In the genomic region with DNA sequence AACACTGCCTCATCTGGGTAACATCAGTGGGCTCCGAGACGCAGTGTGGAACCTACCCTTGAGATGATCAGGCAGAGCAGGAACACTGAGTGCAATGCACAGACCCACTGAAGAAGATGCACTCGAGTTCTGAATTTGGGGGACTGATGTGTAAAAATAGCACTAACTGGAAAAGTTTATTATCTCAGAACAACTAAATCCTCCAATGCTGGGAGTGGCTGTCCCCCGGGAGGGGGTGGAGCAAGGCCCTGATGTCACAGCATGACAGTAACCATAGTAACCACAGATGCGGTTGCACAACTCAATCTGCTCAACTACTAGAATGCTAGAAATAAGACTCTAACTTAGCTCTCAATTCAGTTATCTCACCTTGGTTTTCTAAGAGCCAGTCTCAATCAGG, we compare ENCODE assay signal across 15 mouse cellular contexts.
DNase-seq lines count a peak whose midpoint lies in the region; ATAC-seq and TF ChIP-seq lines count a peak whose summit lies in the region.
"Had no signal": no experiment of that assay in that cellular context is flagged by ENCODE, and none has a peak within 500 bp of the region (broad histone marks: within the 10 kb centered on the region; RNA-seq: fewer than 3 reads in every experiment).

No protein-coding gene starts in this region.

- no peak for TF ChIP-seq EP300 in heart, adult 2 months (IDR thresholded peaks at IDR 0.05; ENCODE audit: insufficient read depth, low read depth, low read length)

- no peak overlapping the region for H3K9ac ChIP-seq in heart, adult 2 months (ENCODE audit: low read depth, low read length)
- H3K9ac ChIP-seq in heart, embryonic 12.5 days, result no peak overlapping the region
- H3K9ac ChIP-seq: forebrain, embryonic 13.5 days; liver, embryonic 15.5 days; neural tube, embryonic 15.5 days had no signal

- H3K27me3 ChIP-seq in heart, adult 2 months (ENCODE audit: control insufficient read depth, insufficient read depth, low read length), result no peaks in the 10 kb centered on the region
- no peaks in the 10 kb centered on the region for H3K27me3 ChIP-seq in heart, embryonic 12.5 days (replicated peaks)
- H3K27me3 ChIP-seq: forebrain, embryonic 13.5 days; liver, embryonic 15.5 days; neural tube, embryonic 15.5 days had no signal

- ATAC-seq in heart, embryonic 12.5 days (ENCODE audit: insufficient number of reproducible peaks, low FRiP score), result no peak
- ATAC-seq: CD4-positive, CD25-positive, alpha-beta regulatory T cell, adult 4 months; forebrain, embryonic 13.5 days had no signal

- H3K9me3 ChIP-seq in heart, embryonic 12.5 days (replicated peaks), result no peaks in the 10 kb centered on the region
- H3K9me3 ChIP-seq: forebrain, embryonic 13.5 days; liver, embryonic 15.5 days; neural tube, embryonic 15.5 days had no signal

- no peak overlapping the region for H3K4me3 ChIP-seq in heart, adult 2 months
- H3K4me3 ChIP-seq in heart, embryonic 12.5 days, result no peak overlapping the region
- H3K4me3 ChIP-seq: forebrain, embryonic 13.5 days; liver, embryonic 15.5 days; neural tube, embryonic 15.5 days had no signal

- H3K79me2 ChIP-seq in heart, adult 2 months (replicated peaks; ENCODE audit: control insufficient read depth, insufficient read depth, low read length), result no peaks in the 10 kb centered on the region

- no peak overlapping the region for H3K27ac ChIP-seq in heart, adult 2 months
- H3K27ac ChIP-seq in heart, embryonic 12.5 days (ENCODE audit: poor library complexity, severe bottlenecking), result no peak overlapping the region
- H3K27ac ChIP-seq: forebrain, embryonic 13.5 days; kidney, postnatal 0 days; liver, embryonic 15.5 days; neural tube, embryonic 15.5 days had no signal

- H3K36me3 ChIP-seq in heart, adult 2 months (ENCODE audit: control insufficient read depth, insufficient read depth, low read length), result no peaks in the 10 kb centered on the region
- H3K36me3 ChIP-seq in heart, embryonic 12.5 days, result no peaks in the 10 kb centered on the region
- H3K36me3 ChIP-seq: liver, embryonic 15.5 days; neural tube, embryonic 15.5 days had no signal

- peak; percentile 45 to 63 for DNase-seq in heart, adult 2 months
- peak; percentile 11 for DNase-seq in urinary bladder, postnatal 14 days (ENCODE audit: low spot score)
- DNase-seq in urinary bladder, postnatal 25 days (ENCODE audit: low spot score), result no peak
- peak; percentile 52 for DNase-seq in gastrocnemius, postnatal 25 days
- DNase-seq in skeletal muscle tissue, adult 2 months (ENCODE audit: low read depth, low spot score), result peak; percentile 65
- no peak for DNase-seq in left cerebral cortex, adult 11 months (ENCODE audit: low spot score)
- DNase-seq in Muller cell, postnatal 12 days (ENCODE audit: inconsistent ontology term), result no peak
- DNase-seq: layer of hippocampus, adult 9-11 months; left cerebral cortex, postnatal 4 days had no signal

- TF ChIP-seq POLR2A in heart, adult 2 months (IDR thresholded peaks at IDR 0.05; ENCODE audit: insufficient read depth, low read depth, low read length), result no peak

- no peaks in the 10 kb centered on the region for H3K4me1 ChIP-seq in heart, adult 2 months (ENCODE audit: control insufficient read depth, insufficient read depth, low read length)
- H3K4me1 ChIP-seq in heart, embryonic 12.5 days (replicated peaks), result peaks cover 9% of the 10 kb centered on the region
- H3K4me1 ChIP-seq: liver, embryonic 15.5 days had no signal

- TF ChIP-seq CTCF in heart, adult 2 months (IDR thresholded peaks at IDR 0.05), result no peak

- H3K4me2 ChIP-seq in heart, embryonic 12.5 days, result no peak overlapping the region
- H3K4me2 ChIP-seq: forebrain, embryonic 13.5 days; liver, embryonic 15.5 days; neural tube, embryonic 15.5 days had no signal

- WGBS in heart, adult 2 months, result 73% methylated on average over 5 of the region's 5 CpGs
- 69% methylated on average over 5 of the region's 5 CpGs for WGBS in heart, embryonic 12.5 days

- intact Hi-C loops in heart, adult 2 months (cut with DNase I), result no loop called here

Comparison
In these comparisons a context has a peak if more than half of its experiments do, and no peak if none do; other contexts are left out.
1. DNase-seq: peak in heart, adult 2 months (2 of 2), urinary bladder, postnatal 14 days (single experiment), gastrocnemius, postnatal 25 days (single experiment) and skeletal muscle tissue, adult 2 months (single experiment); none in urinary bladder, postnatal 25 days (single experiment), left cerebral cortex, adult 11 months (single experiment) and Muller cell, postnatal 12 days (single experiment).